Mouse (Mus musculus): ENCODE results near the gene Ccdc171.

DNA sequence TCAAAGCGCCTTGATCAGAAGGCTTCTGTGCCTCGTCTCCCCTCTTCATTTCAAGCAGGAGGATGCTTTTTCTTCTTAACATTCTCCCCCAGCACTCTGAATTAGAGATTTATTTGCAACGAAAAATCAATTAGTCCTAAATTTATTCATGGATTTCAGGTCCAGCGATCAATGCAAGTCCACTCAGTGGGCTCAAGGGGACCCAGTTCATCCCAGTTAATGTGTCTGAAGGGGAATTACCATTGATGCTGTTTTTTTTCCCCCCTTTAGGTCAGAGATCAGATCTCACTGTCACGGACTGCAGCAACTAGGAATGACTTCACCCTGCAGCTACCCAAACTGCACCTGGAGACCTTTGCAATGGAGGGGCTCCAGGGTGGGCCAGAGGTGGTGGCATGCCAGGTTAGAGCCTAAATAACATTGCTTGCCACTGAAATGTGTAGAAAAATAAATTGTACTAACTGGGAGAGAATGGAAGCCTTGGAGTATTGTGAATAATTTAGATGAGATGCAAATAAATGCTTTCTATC is 269.6 kb downstream of the Ccdc171 start:
- no peak for TF ChIP-seq FLI1 (IDR thresholded peaks at IDR 0.05; ENCODE audit: low read length)
- no peak for TF ChIP-seq GATA1 (IDR thresholded peaks at IDR 0.05; ENCODE audit: borderline replicate concordance, low read length)
